Mouse (Mus musculus) MEL (cell line): ENCODE measurements at regions not wholly inside any gene's neighbourhood (a gene's known extent, or its start where the extent isn't known, plus 50 kb on each side); places are given as distances from the start of the nearest gene placed in this dataset.

Source experiments
- DNase-seq: peaks from one replicate; pipeline ENCODE4 v3.0.0; 2011; ENCODE audit warnings: low read depth, low spot score
- H3K27ac ChIP-seq: 2 replicates; pipeline ENCODE4 v1.5.1; 2012; ENCODE audit warnings: low read depth, mild to moderate bottlenecking, control low read depth, low read length, moderate library complexity; ENCODE audit not compliant: control insufficient read depth
- H3K27me3 ChIP-seq, 2 experiments: fragments of 150-350 bp in 1 of 2; sonication (generic) in 1 of 2; 2 replicates each; pipeline ENCODE4 v1.6.1; 2012; ENCODE audit warnings: low read length in 2 of 2, mild to moderate bottlenecking in 2 of 2, improper control_type of control experiment in 1 of 2, moderate library complexity in 1 of 2; ENCODE audit not compliant: insufficient read depth in 2 of 2, control insufficient read depth in 1 of 2
- H3K36me3 ChIP-seq, 2 experiments: 2 replicates each; pipeline ENCODE4 v1.6.1; 2012 to 2014; ENCODE audit warnings: low read length in 2 of 2, improper control_type of control experiment in 1 of 2, inconsistent platforms in 1 of 2, mild to moderate bottlenecking in 1 of 2; ENCODE audit not compliant: insufficient read depth in 2 of 2, control insufficient read depth in 1 of 2
- H3K4me1 ChIP-seq, 2 experiments: fragments of 150-350 bp in 1 of 2; sonication (generic) in 1 of 2; 2 replicates each; pipeline ENCODE4 v1.6.1; 2012; ENCODE audit warnings: low read length in 2 of 2, improper control_type of control experiment in 1 of 2, mild to moderate bottlenecking in 1 of 2; ENCODE audit not compliant: insufficient read depth in 2 of 2, control insufficient read depth in 1 of 2
- H3K4me3 ChIP-seq, 2 experiments: fragments of 150-350 bp in 1 of 2; sonication (generic) in 1 of 2; 2 replicates each; pipeline ENCODE4 v1.5.1; 2012; ENCODE audit warnings: low read depth in 2 of 2, low read length in 2 of 2, mild to moderate bottlenecking in 2 of 2, moderate library complexity in 2 of 2, control low read depth in 1 of 2, improper control_type of control experiment in 1 of 2; ENCODE audit not compliant: control insufficient read depth in 1 of 2, insufficient read depth in 1 of 2
- H3K79me2 ChIP-seq: 2 replicates; pipeline ENCODE4 v1.6.1; 2012; ENCODE audit warnings: mild to moderate bottlenecking, low read length, moderate library complexity; ENCODE audit not compliant: control insufficient read depth, poor library complexity, insufficient read depth
- H3K9ac ChIP-seq: 2 replicates; pipeline ENCODE4 v1.6.1; 2012; ENCODE audit warnings: low read depth, mild to moderate bottlenecking, control low read depth, low read length, moderate library complexity; ENCODE audit not compliant: control insufficient read depth, poor library complexity, severe bottlenecking
- H3K9me3 ChIP-seq: fragments of 150-350 bp; sonication (generic); replicated peaks from 2 replicates; pipeline ENCODE4 v1.6.1; 2012; ENCODE audit warnings: mild to moderate bottlenecking, low read length, improper control_type of control experiment, moderate library complexity; ENCODE audit not compliant: insufficient read depth
- CTCF ChIP-seq, 3 experiments: IDR thresholded peaks in 2 of 3; conservative IDR thresholded peaks in 1 of 3; 2 replicates each; pipeline ENCODE4 v1.5.1; 2011 to 2012; ENCODE audit warnings: low read length in 3 of 3, low read depth in 2 of 3, mild to moderate bottlenecking in 2 of 3, improper control_type of control experiment in 1 of 3, inconsistent platforms in 1 of 3, mixed read lengths in 1 of 3, moderate library complexity in 1 of 3; ENCODE audit not compliant: control insufficient read depth in 1 of 3, insufficient read depth in 1 of 3, poor library complexity in 1 of 3, severe bottlenecking in 1 of 3
- EP300 ChIP-seq, 2 experiments: IDR thresholded peaks; 2 replicates each; pipeline ENCODE4 v1.6.1; 2011; ENCODE audit warnings: improper control_type of control experiment in 2 of 2, low read length in 2 of 2, low read depth in 1 of 2, mild to moderate bottlenecking in 1 of 2
- ETS1 ChIP-seq: IDR thresholded peaks from 2 replicates; pipeline ENCODE4 v1.6.1; 2012; ENCODE audit warnings: low read depth, mild to moderate bottlenecking, inconsistent platforms, low read length, improper control_type of control experiment, moderate library complexity
- GATA1 ChIP-seq: IDR thresholded peaks from 2 replicates; pipeline ENCODE4 v1.6.1; 2011; ENCODE audit warnings: low read depth, low read length, improper control_type of control experiment
- HCFC1 ChIP-seq: IDR thresholded peaks from 2 replicates; pipeline ENCODE4 v1.6.1; 2012; ENCODE audit warnings: low read depth, mild to moderate bottlenecking, inconsistent platforms, low read length, improper control_type of control experiment, moderate library complexity
- KAT2A ChIP-seq: conservative IDR thresholded peaks from 2 replicates; pipeline ENCODE4 v1.6.1; 2012; ENCODE audit warnings: low read depth, low read length, improper control_type of control experiment, inconsistent platforms
- MAZ ChIP-seq: IDR thresholded peaks from 2 replicates; pipeline ENCODE4 v1.6.1; 2012; ENCODE audit warnings: low read depth, mild to moderate bottlenecking, inconsistent platforms, low read length, improper control_type of control experiment
- MYB ChIP-seq: IDR thresholded peaks from 2 replicates; pipeline ENCODE4 v1.6.1; 2011; ENCODE audit warnings: mild to moderate bottlenecking, low read depth, low read length, improper control_type of control experiment
- POLR2A ChIP-seq, 2 experiments: IDR thresholded peaks; 2 replicates each; pipeline ENCODE4 v1.6.1; 2011 to 2012; ENCODE audit warnings: low read length in 2 of 2, mild to moderate bottlenecking in 2 of 2, control low read depth in 1 of 2, improper control_type of control experiment in 1 of 2, low read depth in 1 of 2, moderate library complexity in 1 of 2; ENCODE audit not compliant: control insufficient read depth in 1 of 2, insufficient read depth in 1 of 2, poor library complexity in 1 of 2
- POLR2AphosphoS5 ChIP-seq: IDR thresholded peaks from 2 replicates; pipeline ENCODE4 v1.6.1; 2012; ENCODE audit warnings: low read depth, borderline replicate concordance, mild to moderate bottlenecking, inconsistent platforms, low read length, moderate library complexity, mixed read lengths
- UBTF ChIP-seq: IDR thresholded peaks from 2 replicates; pipeline ENCODE4 v1.6.1; 2012; ENCODE audit warnings: low read depth, mild to moderate bottlenecking, inconsistent platforms, low read length, improper control_type of control experiment, moderate library complexity, borderline replicate concordance; ENCODE audit not compliant: insufficient read depth
- USF1 ChIP-seq: IDR thresholded peaks from 2 replicates; pipeline ENCODE4 v1.6.1; 2014; ENCODE audit warnings: low read depth, mild to moderate bottlenecking, inconsistent platforms, low read length, improper control_type of control experiment, moderate library complexity
- ZKSCAN1 ChIP-seq: IDR thresholded peaks from 2 replicates; pipeline ENCODE4 v1.6.1; 2012; ENCODE audit warnings: low read depth, mild to moderate bottlenecking, inconsistent platforms, low read length, improper control_type of control experiment, moderate library complexity

- Histone ChIP-seq H3K27ac (no peak overlapping the region), H3K36me3 (peaks cover 0 to 5% of the 10 kb centered on the region in 2 experiments; a peak in 1 of 4 replicates), H3K9ac (no peak overlapping the region), H3K4me1 (peaks cover 4 to 7% of the 10 kb centered on the region in 2 experiments; a peak in 3 of 4 replicates), H3K9me3 (no peaks in the 10 kb centered on the region), H3K4me3 (no peak overlapping the region), H3K79me2 (no peaks in the 10 kb centered on the region), H3K27me3 (peaks cover 5 to 13% of the 10 kb centered on the region in 2 experiments; a peak in 3 of 4 replicates)
- no peak for DNase-seq
- TF ChIP-seq ETS1 (no peak), MAZ (no peak), ZKSCAN1 (no peak)
Observed at GRCm38 (mm10) chr12:69452986-69453385, 80.7 kb upstream of the Gm9887 start.

GRCm38 (mm10) chr12:69451110-69451509, 78.9 kb upstream of the Gm9887 start:
- no peak for TF ChIP-seq CTCF (IDR thresholded peaks at IDR 0.05 in 2 of 3, conservative IDR thresholded peaks at IDR 0.05 in 1 of 3; ENCODE audit: control insufficient read depth in 1 of 3, insufficient read depth in 1 of 3, low read depth in 2 of 3, low read length in 3 of 3, poor library complexity in 1 of 3, severe bottlenecking in 1 of 3)
- Histone ChIP-seq H3K4me3 (no peak overlapping the region), H3K9me3 (no peaks in the 10 kb centered on the region), H3K79me2 (no peaks in the 10 kb centered on the region), H3K27ac (no peak overlapping the region), H3K27me3 (peaks cover 5 to 13% of the 10 kb centered on the region in 2 experiments; a peak in 3 of 4 replicates), H3K36me3 (peaks cover 0 to 5% of the 10 kb centered on the region in 2 experiments; a peak in 1 of 4 replicates), H3K9ac (no peak overlapping the region), H3K4me1 (peaks cover 4 to 21% of the 10 kb centered on the region in 2 experiments; a peak in 3 of 4 replicates)
- no peak for DNase-seq

DNA sequence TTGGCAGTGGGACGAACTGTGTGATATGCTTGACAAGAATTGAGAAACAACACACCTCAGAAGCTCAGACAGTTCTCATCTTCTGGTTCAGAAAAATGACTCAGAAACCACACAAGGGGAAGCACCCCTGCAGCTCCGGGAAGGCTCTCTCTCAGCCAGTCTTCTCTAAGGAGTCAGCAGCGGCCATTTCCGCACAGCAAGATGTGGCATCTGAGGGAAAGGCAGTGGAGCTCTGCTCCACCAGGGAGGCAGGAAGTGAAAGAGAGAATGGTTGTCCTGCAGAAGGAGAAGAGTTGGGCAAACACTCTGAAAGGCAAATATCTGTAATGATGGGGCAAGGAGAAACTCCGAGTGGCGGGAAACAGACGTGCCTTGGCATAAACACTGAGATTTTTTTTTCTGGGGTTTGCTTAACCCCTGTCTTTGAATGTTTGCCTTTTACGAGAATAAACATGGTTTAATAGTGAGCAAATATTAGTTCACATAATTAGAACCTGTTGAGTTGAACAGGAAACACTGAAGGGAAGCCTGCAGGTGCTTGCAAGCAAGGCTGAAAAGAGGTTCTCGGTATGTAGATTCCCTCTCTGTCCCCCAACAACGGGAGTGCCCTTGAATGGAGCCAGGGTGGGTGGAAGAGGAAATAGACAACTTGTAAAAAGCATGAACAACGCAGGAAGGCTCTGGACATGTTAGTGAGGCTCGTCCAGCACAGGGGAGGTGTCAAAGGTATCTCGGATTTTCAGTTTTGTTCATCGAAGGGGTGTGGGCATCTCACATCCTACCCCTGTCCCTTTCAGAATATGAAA, 75.9 kb upstream of the Gm9887 start:
- Histone ChIP-seq H3K79me2 (no peaks in the 10 kb centered on the region), H3K9ac (peak overlapping the region; percentile 35), H3K4me3 (peak overlapping the region; percentile 39 to 56), H3K27ac (no peak overlapping the region), H3K27me3 (peaks cover 3 to 13% of the 10 kb centered on the region in 2 experiments), H3K36me3 (peaks cover 0 to 5% of the 10 kb centered on the region in 2 experiments; a peak in 1 of 4 replicates), H3K4me1 (peaks cover 4 to 21% of the 10 kb centered on the region in 2 experiments; a peak in 3 of 4 replicates), H3K9me3 (no peaks in the 10 kb centered on the region)
- TF ChIP-seq POLR2A (IDR thresholded peaks at IDR 0.05; ENCODE audit: control insufficient read depth in 1 of 2, insufficient read depth in 1 of 2, low read depth in 1 of 2, low read length in 2 of 2, poor library complexity in 1 of 2) (no peak), POLR2AphosphoS5 (no peak), GATA1 (no peak), ZKSCAN1 (no peak), HCFC1 (no peak), ETS1 (no peak; the same call in 1 of the 2 replicates), UBTF (no peak), KAT2A (no peak), EP300 (IDR thresholded peaks at IDR 0.05; ENCODE audit: low read depth in 1 of 2, low read length in 2 of 2) (no peak), CTCF (IDR thresholded peaks at IDR 0.05 in 2 of 3, conservative IDR thresholded peaks at IDR 0.05 in 1 of 3; ENCODE audit: control insufficient read depth in 1 of 3, insufficient read depth in 1 of 3, low read depth in 2 of 3, low read length in 3 of 3, poor library complexity in 1 of 3, severe bottlenecking in 1 of 3) (no peak), MYB (no peak), USF1 (no peak)
- peak; percentile 76 for DNase-seq
